Mouse (Mus musculus): ENCODE results near the gene Kcne4. TPM values are rescaled to one million over a fixed set of nuclear protein-coding genes. Genes with fewer than 3 reads are reported as not detected.
"Not testable (repeated sequence)": the region's sequence is repeated elsewhere in the genome, so short reads cannot be mapped to it uniquely, and the experiment has no call there.

Gene Kcne4
- 2.6 and 3.0 TPM in 2 replicates for polyA plus RNA-seq (2015; fragmentation: Nextera tagmentation; extraction: Ambion mirVana)

DNA sequence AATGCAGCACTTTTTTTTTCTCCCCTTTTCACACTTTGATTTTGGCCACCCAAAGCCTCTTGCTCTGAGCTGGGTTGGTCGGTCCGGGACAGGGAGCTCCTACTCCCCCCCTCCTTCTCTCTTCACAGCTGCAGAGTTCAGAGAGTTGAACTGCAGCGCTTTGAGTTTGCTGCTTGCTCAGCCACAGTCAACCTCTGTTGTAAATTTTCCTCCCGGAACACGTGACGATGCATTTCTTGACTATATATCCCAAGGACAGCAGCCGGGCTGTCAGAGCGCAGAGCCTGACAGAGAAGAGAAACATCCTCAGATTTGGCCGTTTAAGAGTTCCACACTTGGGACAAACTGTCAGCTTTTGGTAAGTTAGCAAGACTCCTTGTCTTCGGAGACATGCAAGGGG lies at the start of gene Kcne4:
Kcne4 (plus strand) TSS at position 120 of the 400 bp plus-strand sequence.
- DNase-seq (ENCODE audit: low spot score): no peak

GRCm38 (mm10) chr1:78781899-78782298 lies 34.7 kb upstream of the Kcne4 start:
- DNase-seq (ENCODE audit: low spot score): no peak

DNA sequence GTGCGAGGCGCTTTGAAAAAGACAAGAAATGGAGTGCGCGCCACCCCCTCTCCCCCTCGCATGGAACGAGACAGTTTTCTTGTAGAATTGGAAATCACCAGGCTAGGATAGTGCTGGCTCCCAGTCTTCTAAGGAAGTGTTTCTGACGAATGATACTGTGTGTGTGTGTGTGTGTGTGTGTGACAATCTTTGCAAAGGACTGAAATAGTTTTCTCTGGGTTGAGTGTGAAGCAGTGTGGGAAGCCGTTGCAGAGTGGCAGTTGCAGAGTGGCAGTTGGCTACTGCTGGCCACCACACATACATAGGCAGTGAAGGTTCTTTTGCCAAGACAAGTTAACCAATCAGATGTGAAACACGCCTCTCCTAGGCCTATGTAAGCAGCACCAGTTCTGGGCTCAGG lies 31.6 kb upstream of the Kcne4 start:
- not testable (repeated sequence) for DNase-seq (ENCODE audit: low spot score)

- DNase-seq (ENCODE audit: low spot score): no peak
These were observed 26.8 kb upstream of the Kcne4 start for GRCm38 (mm10) chr1:78789744-78790143.

GRCm38 (mm10) chr1:78807428-78807827 lies 9.1 kb upstream of the Kcne4 start:
- DNase-seq (ENCODE audit: low spot score): no peak

- no peak for DNase-seq (ENCODE audit: low spot score)
These were observed 6.7 kb upstream of the Kcne4 start for GRCm38 (mm10) chr1:78809819-78810218.

DNA sequence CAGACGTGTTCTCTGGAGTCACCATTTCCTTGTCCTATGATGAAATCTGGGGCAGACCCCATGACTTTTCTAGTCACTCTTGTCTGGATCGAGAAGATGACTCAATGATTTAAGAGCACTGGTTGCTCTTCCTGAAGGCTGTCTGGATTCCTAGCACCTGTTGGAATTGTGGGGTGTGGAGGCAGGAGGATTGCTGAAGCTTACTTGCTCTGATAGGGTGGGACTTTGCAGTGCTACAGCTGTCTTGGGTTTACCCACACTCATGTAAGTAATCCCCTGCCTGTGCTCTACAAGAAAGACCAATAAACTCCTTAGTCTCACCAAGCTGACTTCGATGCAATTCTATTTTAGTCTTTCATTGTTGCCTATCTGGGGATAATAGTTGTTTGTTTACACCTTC lies 5.7 kb upstream of the Kcne4 start:
- no peak for DNase-seq (ENCODE audit: low spot score)

- no peak for DNase-seq (ENCODE audit: low spot score)
These were observed 4.5 kb upstream of the Kcne4 start for GRCm38 (mm10) chr1:78811975-78812490.

- DNase-seq (ENCODE audit: low spot score): no peak
These were observed 1.2 kb downstream of the Kcne4 start for GRCm38 (mm10) chr1:78817756-78818155.

DNA sequence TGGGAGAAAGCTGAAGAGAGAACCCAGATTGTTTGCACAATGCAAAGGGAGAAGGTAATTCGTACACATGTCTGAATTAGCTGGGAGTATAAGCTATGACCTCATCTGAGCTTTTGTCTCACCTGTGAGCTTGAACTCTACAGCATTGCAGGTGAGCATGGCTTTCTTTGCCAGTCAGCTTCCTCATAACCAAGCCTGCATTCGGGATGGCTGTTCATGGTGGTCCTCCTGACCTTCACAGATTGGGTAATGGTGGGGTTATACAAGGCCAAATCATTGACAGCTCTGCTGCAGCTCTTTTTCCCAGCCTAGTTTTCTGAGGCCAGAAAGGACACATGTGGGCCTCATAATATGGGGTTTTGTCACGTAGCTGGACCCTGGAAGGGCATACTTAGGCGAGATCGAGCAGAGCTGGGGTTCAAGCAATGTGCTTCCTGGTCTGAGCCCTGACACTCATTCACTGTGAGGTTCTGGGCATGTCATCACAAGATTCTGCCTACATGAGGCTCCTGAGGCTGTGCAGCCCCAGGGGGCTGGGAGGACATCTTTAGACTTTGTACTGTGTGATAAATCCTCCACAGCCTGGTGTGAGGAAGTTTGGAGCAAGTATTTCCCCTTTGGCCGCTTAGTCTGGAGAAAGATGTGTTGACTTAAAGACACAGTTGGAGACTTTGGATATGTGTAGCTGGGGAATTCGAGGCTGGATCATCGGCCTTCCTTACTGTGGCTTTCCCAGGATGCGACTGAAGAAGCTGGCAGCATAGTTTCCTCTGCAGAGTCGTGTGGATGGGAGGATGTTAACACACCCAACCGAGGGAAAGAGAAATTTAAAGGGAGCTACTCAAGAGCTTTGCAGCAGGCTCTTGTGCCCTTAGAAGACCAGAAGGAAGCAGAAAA lies 2.3 kb downstream of the Kcne4 start:
- no peak for DNase-seq (ENCODE audit: low spot score)

- DNase-seq (ENCODE audit: low spot score): no peak
These were observed 3.0 kb downstream of the Kcne4 start for GRCm38 (mm10) chr1:78819592-78819991.

DNA sequence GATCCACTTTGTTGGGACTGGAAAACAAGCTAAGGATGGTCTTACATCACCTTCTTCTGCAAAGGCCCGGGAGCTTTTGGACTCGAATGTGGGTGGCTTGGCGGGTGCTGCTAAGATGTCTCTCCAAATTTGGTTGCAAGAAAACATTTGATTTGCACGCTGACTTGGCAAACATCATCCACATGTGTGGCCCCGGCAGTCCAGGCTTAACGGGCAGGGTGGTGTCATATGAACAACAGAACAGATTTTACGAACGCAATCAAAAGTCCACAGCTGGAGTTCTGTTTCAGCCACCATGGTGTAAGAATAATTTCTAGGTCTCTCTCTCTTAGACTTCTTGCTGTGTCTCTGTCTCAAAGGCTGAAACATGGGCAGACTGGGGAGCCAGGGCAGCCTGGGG lies 3.6 kb downstream of the Kcne4 start:
- DNase-seq (ENCODE audit: low spot score): no peak

- DNase-seq (ENCODE audit: low spot score): no peak
These were observed 4.6 kb downstream of the Kcne4 start for GRCm38 (mm10) chr1:78821111-78821510.

- DNase-seq (ENCODE audit: low spot score): no peak
These were observed 5.3 kb downstream of the Kcne4 start for GRCm38 (mm10) chr1:78821733-78822430.

GRCm38 (mm10) chr1:78825246-78825645 lies 8.7 kb downstream of the Kcne4 start:
- no peak for DNase-seq (ENCODE audit: low spot score)

DNA sequence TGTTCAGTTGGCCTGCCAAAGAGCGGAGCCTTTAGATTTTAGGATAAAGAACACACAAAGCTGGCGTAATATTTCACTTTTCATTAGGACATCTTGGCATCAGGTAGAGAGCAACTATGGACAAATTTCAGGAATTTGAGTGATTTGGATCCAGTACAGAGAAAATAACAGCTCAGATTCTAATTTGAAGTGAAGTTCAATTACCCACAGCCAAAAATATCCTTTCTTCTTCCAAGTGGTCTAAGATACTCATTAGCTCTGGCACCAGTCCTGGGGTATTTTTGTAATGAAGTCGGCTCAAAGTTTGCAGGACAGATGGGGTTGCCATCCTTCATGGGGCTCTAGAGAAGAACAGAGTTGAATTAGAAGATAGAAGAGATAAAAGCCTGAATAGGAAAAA lies 21.9 kb downstream of the Kcne4 start:
- DNase-seq (ENCODE audit: low spot score): no peak

DNA sequence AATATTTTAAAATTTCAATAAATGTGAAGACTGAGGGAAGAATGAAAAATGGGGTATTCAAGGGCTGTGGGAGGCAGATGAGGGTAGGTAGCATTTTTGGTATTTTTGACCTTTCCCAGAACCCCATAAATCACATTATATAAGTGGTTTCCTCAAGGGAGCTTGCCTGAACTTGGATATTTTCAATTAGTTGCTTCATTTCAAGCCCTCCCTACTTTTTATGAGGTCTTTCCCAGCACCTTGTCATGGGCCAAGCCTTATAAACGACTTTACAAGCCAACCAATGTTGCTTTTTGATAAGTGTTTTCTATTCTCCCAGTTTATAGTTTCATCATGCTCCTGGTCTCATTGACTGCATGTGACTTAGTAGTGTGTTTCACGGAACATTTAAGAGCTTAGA lies 24.2 kb downstream of the Kcne4 start:
- DNase-seq (ENCODE audit: low spot score): no peak

DNA sequence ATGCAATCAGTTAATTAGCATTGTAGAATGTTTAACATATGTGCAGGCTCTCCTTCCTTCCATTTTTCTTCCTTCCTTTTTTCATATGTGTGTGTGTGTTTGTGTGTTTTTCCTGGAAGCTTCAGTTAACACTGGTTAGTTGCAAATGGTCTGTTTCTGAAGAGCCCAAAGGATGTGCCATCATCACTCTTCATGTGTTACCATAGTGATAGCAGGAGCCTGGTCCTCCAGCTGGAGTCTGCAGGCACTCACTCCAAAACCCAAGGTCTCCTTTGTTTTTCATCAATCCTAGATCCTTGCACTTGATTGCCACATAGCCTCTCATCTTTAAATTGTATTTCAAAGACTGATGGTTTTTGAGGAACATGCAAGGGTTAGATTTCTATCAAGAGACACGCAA lies 29.1 kb downstream of the Kcne4 start:
- DNase-seq (ENCODE audit: low spot score): no peak

GRCm38 (mm10) chr1:78846471-78846870 lies 29.9 kb downstream of the Kcne4 start:
- no peak for DNase-seq (ENCODE audit: low spot score)

- no peak for DNase-seq (ENCODE audit: low spot score)
These were observed 36.0 kb downstream of the Kcne4 start for GRCm38 (mm10) chr1:78852408-78853093.

DNA sequence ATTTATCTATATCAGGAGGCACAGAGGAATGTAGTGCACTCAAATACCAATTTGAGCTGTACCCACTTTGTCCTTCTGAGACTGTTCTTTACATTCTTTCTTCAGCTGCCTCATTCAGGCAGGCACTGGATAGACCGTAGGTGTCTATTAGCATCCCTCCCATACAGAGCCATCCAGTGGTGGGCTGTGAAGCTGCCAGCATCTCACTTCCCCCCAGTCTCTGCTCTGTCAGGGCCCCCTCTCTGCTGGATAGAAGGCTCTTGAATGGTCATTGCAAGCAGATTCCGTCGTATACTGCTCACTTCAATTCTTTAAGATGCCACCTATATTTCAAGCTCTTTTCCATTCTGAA lies 36.5 kb downstream of the Kcne4 start:
- DNase-seq (ENCODE audit: low spot score): no peak

GRCm38 (mm10) chr1:78854306-78854705 lies 37.7 kb downstream of the Kcne4 start:
- DNase-seq (ENCODE audit: low spot score): no peak

Measured in thymus, postnatal 0 days (tissue).